Mouse (Mus musculus) leukemia stem cell, adult 10-12 weeks (primary cell): Measurements from ENCODE around the gene Apob. TPM values are rescaled to one million over a fixed set of nuclear protein-coding genes. Genes with fewer than 3 reads are reported as not detected.

Experiments
- polyA plus RNA-seq: library from polyadenylated mRNA; stranded (reverse); fragments of >175 nt; gene quantifications from 2 replicates; pipeline ENCODE4 v1.2.3, GENCODE M21; 2012; ENCODE audit warnings: low replicate concordance

Apob gene
- not detected in 2 replicates for polyA plus RNA-seq

DNA sequence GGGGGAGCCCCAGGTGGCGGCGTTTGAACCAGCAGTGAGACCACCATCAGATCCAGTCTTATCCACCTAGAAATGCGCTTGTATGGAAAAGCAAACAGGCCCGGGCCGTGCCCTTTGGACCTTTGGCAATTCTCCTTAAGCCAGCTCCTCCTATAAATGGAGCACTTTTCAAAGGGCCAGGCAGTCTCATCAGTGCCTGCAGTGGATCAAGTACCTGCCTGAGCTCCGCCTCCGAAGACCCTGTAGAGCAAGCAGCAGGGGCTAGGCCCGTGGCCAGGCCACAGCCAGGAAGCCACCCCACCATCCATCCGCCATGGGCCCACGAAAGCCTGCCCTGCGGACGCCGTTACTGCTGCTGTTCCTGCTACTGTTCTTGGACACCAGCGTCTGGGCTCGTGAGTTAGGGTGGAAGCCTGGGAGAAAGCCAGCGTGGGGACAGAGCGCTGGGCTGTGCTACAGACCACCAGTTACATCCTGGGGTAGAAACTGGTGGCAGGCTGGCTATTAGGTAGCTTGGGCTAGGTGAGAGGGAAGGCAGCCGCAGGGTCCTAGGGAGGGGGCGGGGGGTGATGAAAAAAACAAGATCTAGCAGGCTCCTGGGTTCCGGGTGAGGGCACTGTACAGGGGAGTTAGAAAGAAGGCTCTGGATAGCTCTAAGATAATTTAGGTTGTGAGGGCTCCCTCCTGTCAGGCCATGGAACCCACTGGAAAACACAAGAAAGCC is at the start of gene Apob:
Gene Apob, plus strand, starts transcription at position 183 of the 724 bp plus-strand sequence.

Other genes starting within 250 kb of the Apob start
- 1.6 and 3.5 TPM in 2 replicates for gene Ldah, start 230.5 kb downstream of the Apob start, polyA plus RNA-seq